Mouse (Mus musculus) thymus, postnatal 14 days (tissue): ENCODE measurements around the gene Tmprss6.
A peak's percentile ranks its signal among the peaks of the same experiment; 100 is the strongest.

Experiments
- DNase-seq: peaks from one replicate; pipeline ENCODE4 v3.0.0; 2021

The Tmprss6 gene

GRCm38 (mm10) chr15:78468379-78468937, at the start of gene Tmprss6:
Tmprss6 (minus strand) TSS chr15:78468634.
- DNase-seq: no peak

- DNase-seq: peak; percentile 60
These were observed 49.8 kb upstream of the Tmprss6 start for GRCm38 (mm10) chr15:78518221-78518620.

GRCm38 (mm10) chr15:78515759-78516158, 47.3 kb upstream of the Tmprss6 start:
- DNase-seq: no peak

GRCm38 (mm10) chr15:78514393-78515146, 46.1 kb upstream of the Tmprss6 start:
- DNase-seq: peak; percentile 77

- no peak for DNase-seq
These were observed 44.6 kb upstream of the Tmprss6 start for GRCm38 (mm10) chr15:78513019-78513418.

- no peak for DNase-seq
These were observed 43.5 kb upstream of the Tmprss6 start for GRCm38 (mm10) chr15:78511951-78512350.

GRCm38 (mm10) chr15:78510736-78511135, 42.3 kb upstream of the Tmprss6 start:
- DNase-seq: no peak

GRCm38 (mm10) chr15:78510121-78510576, 41.7 kb upstream of the Tmprss6 start:
- DNase-seq: no peak

GRCm38 (mm10) chr15:78509297-78509899, 41.0 kb upstream of the Tmprss6 start:
- DNase-seq: no peak

GRCm38 (mm10) chr15:78508443-78508842, 40.0 kb upstream of the Tmprss6 start:
- no peak for DNase-seq

- DNase-seq: no peak
These were observed 37.1 kb upstream of the Tmprss6 start for GRCm38 (mm10) chr15:78505541-78505940.

- DNase-seq: no peak
These were observed 36.4 kb upstream of the Tmprss6 start for GRCm38 (mm10) chr15:78504816-78505215.

- no peak for DNase-seq
These were observed 35.6 kb upstream of the Tmprss6 start for GRCm38 (mm10) chr15:78504013-78504412.

- DNase-seq: no peak
These were observed 34.2 kb upstream of the Tmprss6 start for GRCm38 (mm10) chr15:78502437-78503132.

GRCm38 (mm10) chr15:78494968-78495406, 26.6 kb upstream of the Tmprss6 start, which contains the start of gene Il2rb:
Il2rb (minus strand) TSS chr15:78495271.
- DNase-seq: peak; percentile 59

- DNase-seq: no peak
These were observed 25.1 kb upstream of the Tmprss6 start for GRCm38 (mm10) chr15:78493401-78494010.

- no peak for DNase-seq
These were observed 22.9 kb upstream of the Tmprss6 start for GRCm38 (mm10) chr15:78491301-78491700.

- DNase-seq: no peak
These were observed 21.5 kb upstream of the Tmprss6 start for GRCm38 (mm10) chr15:78489906-78490305.

- DNase-seq: no peak
These were observed 20.8 kb upstream of the Tmprss6 start for GRCm38 (mm10) chr15:78489248-78489647.

GRCm38 (mm10) chr15:78487066-78487465, 18.6 kb upstream of the Tmprss6 start:
- no peak for DNase-seq

GRCm38 (mm10) chr15:78486564-78486963, 18.1 kb upstream of the Tmprss6 start:
- no peak for DNase-seq

GRCm38 (mm10) chr15:78483311-78483710, 14.9 kb upstream of the Tmprss6 start:
- DNase-seq: no peak

GRCm38 (mm10) chr15:78482518-78482917, 14.1 kb upstream of the Tmprss6 start:
- DNase-seq: no peak
